Mouse (Mus musculus): Measurements from ENCODE around the gene Taf4. TPM values are rescaled to one million over a fixed set of nuclear protein-coding genes. Genes with fewer than 3 reads are reported as not detected.
A peak's percentile ranks its signal among the peaks of the same experiment; 100 is the strongest.

The Taf4 gene
- polyA plus RNA-seq, 1 experiment = 6.3 TPM

DNA sequence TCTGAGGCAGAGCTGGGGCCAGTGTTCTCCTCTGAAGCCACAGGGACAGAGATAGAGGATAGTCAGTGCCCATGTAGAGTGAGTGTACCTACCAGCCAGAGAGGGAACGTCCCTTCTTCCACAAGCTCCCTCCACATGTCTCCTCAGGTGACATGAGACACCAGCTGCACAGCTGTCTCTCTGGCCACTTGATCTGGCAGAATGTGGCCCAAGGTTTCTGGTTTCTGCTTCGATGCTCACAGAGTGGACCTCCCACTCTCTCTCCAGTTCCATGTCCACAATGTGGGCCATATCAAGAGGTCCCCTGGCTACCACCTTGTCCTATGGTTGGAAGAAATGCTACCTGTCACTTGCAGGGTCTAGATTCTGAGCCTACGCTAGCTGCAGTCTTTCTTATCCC is 85.4 kb downstream of the Taf4 start:
- TF ChIP-seq MYOD1 (IDR thresholded peaks at IDR 0.05; ENCODE audit: control insufficient read depth in 1 of 3, insufficient read length in 2 of 3, low read depth in 2 of 3) (peak in 2 of 3 experiments; percentile 44 to 47), POLR2A (IDR thresholded peaks at IDR 0.05; ENCODE audit: insufficient read length, low read depth) (no peak), TCF12 (IDR thresholded peaks at IDR 0.05; ENCODE audit: insufficient read depth, poor library complexity, severe bottlenecking) (no peak), CEBPB (IDR thresholded peaks at IDR 0.05; ENCODE audit: insufficient read depth, poor library complexity, severe bottlenecking) (no peak), MYOG (IDR thresholded peaks at IDR 0.05; ENCODE audit: control insufficient read depth in 1 of 3, insufficient read depth in 1 of 3, insufficient read length in 2 of 3, low read depth in 2 of 3) (no peak), SRF (IDR thresholded peaks at IDR 0.05; ENCODE audit: control insufficient read depth, insufficient read length, low read depth) (no peak)
- peaks cover 43% of the 10 kb centered on the region for H3K27me3 ChIP-seq (ENCODE audit: control insufficient read depth, insufficient read depth, insufficient read length)

GRCm38 (mm10) chr2:179884561-179884960 is 91.9 kb downstream of the Taf4 start:
- Histone ChIP-seq H3K79me2 (ENCODE audit: control insufficient read depth, insufficient read depth) (no peaks in the 10 kb centered on the region), H3K4me3 (no peak overlapping the region), H3ac (ENCODE audit: control insufficient read depth, insufficient read length) (no peak overlapping the region), H3K4me2 (ENCODE audit: low read depth) (no peak overlapping the region), H3K36me3 (ENCODE audit: control insufficient read depth, insufficient read depth) (no peaks in the 10 kb centered on the region), H3K27me3 (ENCODE audit: control insufficient read depth, insufficient read depth, insufficient read length) (peaks cover 31% of the 10 kb centered on the region)
- TF ChIP-seq TCF12 (IDR thresholded peaks at IDR 0.05; ENCODE audit: insufficient read depth, poor library complexity, severe bottlenecking) = no peak
- TF ChIP-seq TCF3 (IDR thresholded peaks at IDR 0.05; ENCODE audit: insufficient read length, low read depth) = no peak
- TF ChIP-seq MYOG (IDR thresholded peaks at IDR 0.05; ENCODE audit: control insufficient read depth in 1 of 3, insufficient read depth in 1 of 3, insufficient read length in 2 of 3, low read depth in 2 of 3) = no peak
- no peak for TF ChIP-seq POLR2A (IDR thresholded peaks at IDR 0.05; ENCODE audit: insufficient read length, low read depth)
- no peak for TF ChIP-seq SRF (IDR thresholded peaks at IDR 0.05; ENCODE audit: control insufficient read depth, insufficient read length, low read depth)
- TF ChIP-seq MYOD1 (IDR thresholded peaks at IDR 0.05; ENCODE audit: control insufficient read depth in 1 of 3, insufficient read length in 2 of 3, low read depth in 2 of 3) = no peak
- no peak for TF ChIP-seq USF1 (IDR thresholded peaks at IDR 0.05; ENCODE audit: low read depth)

More for the DNA sequence above, 85.4 kb downstream of the Taf4 start:
- no peak overlapping the region for H3K4me2 ChIP-seq (ENCODE audit: low read depth)
- H3ac ChIP-seq (ENCODE audit: control insufficient read depth, insufficient read length) = no peak overlapping the region
- H3K36me3 ChIP-seq (ENCODE audit: control insufficient read depth, insufficient read depth) = no peaks in the 10 kb centered on the region
- no peak overlapping the region for H3K4me3 ChIP-seq
- H3K79me2 ChIP-seq (ENCODE audit: control insufficient read depth, insufficient read depth) = no peaks in the 10 kb centered on the region

DNA sequence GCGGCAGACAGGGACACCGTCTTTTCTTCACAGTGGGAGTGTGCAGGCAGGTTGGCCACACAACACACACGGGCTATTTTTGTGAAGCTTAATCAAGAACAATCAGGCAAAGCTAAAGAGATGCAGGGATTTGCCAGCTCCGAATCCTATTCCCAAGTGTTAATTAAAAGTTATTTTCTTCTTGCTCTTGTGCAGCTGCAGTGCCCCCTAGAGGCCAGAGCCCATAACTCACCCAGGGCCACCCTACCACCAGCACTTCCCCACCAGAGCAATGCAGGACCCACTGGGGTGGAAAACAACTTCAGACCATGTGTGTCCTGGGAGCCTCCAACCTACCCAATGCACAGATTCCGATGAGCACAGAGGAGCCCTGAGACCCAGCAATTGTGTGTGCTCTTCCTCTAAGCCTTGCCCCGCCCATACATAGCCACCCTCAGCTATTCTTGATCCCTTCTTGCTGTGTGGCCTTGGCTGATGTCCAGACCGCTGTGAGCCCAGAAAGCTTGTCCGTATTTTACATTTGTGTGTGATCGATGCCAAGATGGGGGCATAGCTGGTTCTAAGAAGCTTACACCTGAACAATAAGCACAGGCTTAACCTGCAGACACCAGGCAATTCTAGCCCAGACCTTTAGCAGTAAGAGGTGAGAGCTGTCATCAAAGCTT is 98.8 kb downstream of the Taf4 start:
- no peak for TF ChIP-seq REST (IDR thresholded peaks at IDR 0.05; ENCODE audit: insufficient read depth, insufficient read length)
- TF ChIP-seq TCF12 (IDR thresholded peaks at IDR 0.05; ENCODE audit: insufficient read depth, poor library complexity, severe bottlenecking) = no peak
- no peak overlapping the region for H3K4me3 ChIP-seq
- no peak overlapping the region for H3K4me2 ChIP-seq (ENCODE audit: low read depth)

DNA sequence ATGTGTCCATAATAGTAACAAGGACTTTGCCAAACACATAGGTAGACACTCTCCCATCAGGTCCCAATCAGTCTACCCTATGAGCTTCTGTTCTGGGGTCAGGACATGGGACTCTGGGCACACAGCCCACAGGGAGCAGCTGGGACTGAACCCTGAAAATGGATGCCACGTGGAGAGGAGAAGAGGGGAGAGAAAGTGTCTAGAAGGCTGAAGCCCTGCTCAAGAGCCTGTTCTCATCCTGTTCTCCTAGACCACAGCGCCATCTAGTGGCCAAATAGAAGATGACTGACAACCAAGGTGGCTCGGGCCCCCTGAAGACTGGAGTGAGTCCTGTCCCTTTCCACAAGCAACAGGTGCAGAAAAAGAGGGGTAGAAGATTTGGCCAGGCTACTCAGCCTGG is 101.3 kb downstream of the Taf4 start:
- Histone ChIP-seq H3K36me3 (ENCODE audit: control insufficient read depth, insufficient read depth) (no peaks in the 10 kb centered on the region), H3K4me3 (no peak overlapping the region), H3K4me2 (ENCODE audit: low read depth) (no peak overlapping the region), H3K79me2 (ENCODE audit: control insufficient read depth, insufficient read depth) (no peaks in the 10 kb centered on the region), H3K27me3 (ENCODE audit: control insufficient read depth, insufficient read depth, insufficient read length) (peaks cover 8% of the 10 kb centered on the region), H3ac (ENCODE audit: control insufficient read depth, insufficient read length) (no peak overlapping the region)
- TF ChIP-seq MYOD1 (IDR thresholded peaks at IDR 0.05; ENCODE audit: control insufficient read depth in 1 of 3, insufficient read length in 2 of 3, low read depth in 2 of 3) = no peak
- TF ChIP-seq TCF12 (IDR thresholded peaks at IDR 0.05; ENCODE audit: insufficient read depth, poor library complexity, severe bottlenecking) = no peak
- no peak for TF ChIP-seq E2F4 (IDR thresholded peaks at IDR 0.05; ENCODE audit: insufficient read depth)
- TF ChIP-seq CEBPB (IDR thresholded peaks at IDR 0.05; ENCODE audit: insufficient read depth, poor library complexity, severe bottlenecking) = no peak
- no peak for TF ChIP-seq POLR2A (IDR thresholded peaks at IDR 0.05; ENCODE audit: insufficient read length, low read depth)
- TF ChIP-seq REST (IDR thresholded peaks at IDR 0.05; ENCODE audit: insufficient read depth, insufficient read length) = no peak
- no peak for TF ChIP-seq POLR2AphosphoS2 (IDR thresholded peaks at IDR 0.05; ENCODE audit: insufficient read length, low read depth)
- no peak for TF ChIP-seq USF1 (IDR thresholded peaks at IDR 0.05; ENCODE audit: low read depth)
- TF ChIP-seq MAX (IDR thresholded peaks at IDR 0.05; ENCODE audit: low read depth) = no peak
- TF ChIP-seq SRF (IDR thresholded peaks at IDR 0.05; ENCODE audit: control insufficient read depth, insufficient read length, low read depth) = no peak
- TF ChIP-seq TCF3 (IDR thresholded peaks at IDR 0.05; ENCODE audit: insufficient read length, low read depth) = no peak
- TF ChIP-seq MYOG (IDR thresholded peaks at IDR 0.05; ENCODE audit: control insufficient read depth in 1 of 3, insufficient read depth in 1 of 3, insufficient read length in 2 of 3, low read depth in 2 of 3) = no peak

More for the DNA sequence above, 98.8 kb downstream of the Taf4 start:
- Histone ChIP-seq H3ac (ENCODE audit: control insufficient read depth, insufficient read length) (no peak overlapping the region), H3K27me3 (ENCODE audit: control insufficient read depth, insufficient read depth, insufficient read length) (peaks cover 8% of the 10 kb centered on the region), H3K36me3 (ENCODE audit: control insufficient read depth, insufficient read depth) (no peaks in the 10 kb centered on the region), H3K79me2 (ENCODE audit: control insufficient read depth, insufficient read depth) (no peaks in the 10 kb centered on the region)

DNA sequence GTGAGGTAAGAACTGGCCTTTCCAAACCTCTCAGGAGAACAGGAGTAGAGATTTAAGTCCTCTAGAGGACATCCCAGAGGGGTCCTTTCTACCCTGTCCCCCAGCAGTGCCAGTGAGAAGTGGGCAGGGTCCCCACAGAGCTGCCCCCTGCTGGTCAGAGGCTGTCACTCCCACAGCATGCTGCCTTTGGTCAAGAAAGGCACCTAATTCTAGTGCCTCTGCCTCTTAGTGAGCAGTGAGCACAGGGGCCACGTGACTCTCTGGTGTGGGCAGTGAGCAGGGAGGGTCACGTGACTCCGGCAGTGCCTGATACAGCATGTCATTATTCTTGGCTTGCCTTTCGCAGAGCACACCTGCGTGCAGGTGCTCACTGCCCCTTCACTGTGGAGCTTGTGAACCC is 103.1 kb downstream of the Taf4 start:
- Histone ChIP-seq H3ac (ENCODE audit: control insufficient read depth, insufficient read length) (no peak overlapping the region), H3K27me3 (ENCODE audit: control insufficient read depth, insufficient read depth, insufficient read length) (peaks cover 8% of the 10 kb centered on the region), H3K4me2 (ENCODE audit: low read depth) (no peak overlapping the region), H3K4me3 (no peak overlapping the region), H3K36me3 (ENCODE audit: control insufficient read depth, insufficient read depth) (no peaks in the 10 kb centered on the region), H3K79me2 (ENCODE audit: control insufficient read depth, insufficient read depth) (no peaks in the 10 kb centered on the region)
- TF ChIP-seq POLR2AphosphoS2 (IDR thresholded peaks at IDR 0.05; ENCODE audit: insufficient read length, low read depth) (no peak), REST (IDR thresholded peaks at IDR 0.05; ENCODE audit: insufficient read depth, insufficient read length) (no peak), MYOD1 (IDR thresholded peaks at IDR 0.05; ENCODE audit: control insufficient read depth in 1 of 3, insufficient read length in 2 of 3, low read depth in 2 of 3) (no peak), MAX (IDR thresholded peaks at IDR 0.05; ENCODE audit: low read depth) (no peak), USF1 (IDR thresholded peaks at IDR 0.05; ENCODE audit: low read depth) (peak; percentile 45)
